Mouse (Mus musculus) leukemia stem cell, adult 10-12 weeks (primary cell): ENCODE measurements around the gene Dpf2. TPM values are rescaled to one million over a fixed set of nuclear protein-coding genes. Genes with fewer than 3 reads are reported as not detected.

ENCODE experiments used
- polyA plus RNA-seq: library from polyadenylated mRNA; stranded (reverse); fragments of >175 nt; gene quantifications from 2 replicates; pipeline ENCODE4 v1.2.3, GENCODE M21; 2012; ENCODE audit warnings: low replicate concordance

The Dpf2 gene
- 15.3 and 54.9 TPM in 2 replicates for polyA plus RNA-seq

DNA sequence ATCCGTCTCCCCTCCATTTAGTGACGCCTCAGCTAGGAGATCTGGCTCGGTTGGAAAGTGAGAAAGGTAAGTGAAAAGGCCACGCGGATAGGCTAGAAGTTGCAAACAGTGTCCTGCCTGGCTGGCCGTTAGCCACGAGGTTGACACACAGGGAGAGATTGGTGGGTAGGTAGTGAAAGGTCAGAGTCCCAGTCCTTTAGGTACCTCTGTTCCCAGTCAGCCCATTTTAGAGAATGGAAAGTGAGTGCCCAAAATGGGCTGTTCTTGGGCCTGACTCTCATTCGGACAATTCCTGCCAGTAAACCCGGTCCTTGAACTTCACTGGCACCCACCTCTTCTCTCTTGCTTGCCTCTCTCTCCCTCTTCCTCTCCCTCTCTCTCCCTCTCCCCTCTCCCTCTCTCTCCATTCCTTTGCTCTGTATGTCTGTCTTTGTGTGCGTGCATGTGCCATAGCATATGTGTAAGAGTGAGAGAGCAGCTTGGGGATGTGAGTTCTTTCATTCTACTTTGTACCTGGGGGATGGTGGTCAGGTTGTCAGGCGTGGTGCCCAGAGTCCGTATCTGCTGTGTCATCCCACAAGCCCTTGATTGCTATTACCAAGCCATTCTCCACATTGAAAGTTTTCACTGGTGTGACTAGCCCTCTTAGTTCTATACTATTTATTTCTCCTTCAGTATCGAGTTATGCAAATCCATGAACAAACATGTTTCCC is at the start of gene Dpf2:
Dpf2 (minus strand) TSS at position 4 of the 713 bp plus-strand sequence.

DNA sequence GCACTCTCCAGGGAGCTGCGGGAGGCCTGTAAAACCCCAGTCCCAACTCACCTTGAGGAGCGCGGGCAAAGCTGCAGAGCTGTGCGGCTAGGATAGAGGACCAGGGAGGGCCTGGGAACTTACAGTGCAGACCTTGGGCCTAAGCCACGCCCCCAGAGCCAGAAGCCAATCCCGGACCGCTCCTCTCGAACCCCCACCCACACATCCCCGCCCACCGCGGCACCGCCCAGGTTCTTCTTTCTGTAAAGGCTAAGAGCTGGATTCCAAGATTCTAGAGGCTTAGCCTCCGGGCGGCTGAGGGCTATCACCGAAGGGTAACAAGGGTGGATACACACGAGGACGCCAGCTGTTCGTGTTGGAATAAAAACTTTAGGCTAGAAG is 11.9 kb upstream of the Dpf2 start, which contains the start of gene Cdc42ep2:
Cdc42ep2 (minus strand) TSS at position 104 of the 381 bp plus-strand sequence.

DNA sequence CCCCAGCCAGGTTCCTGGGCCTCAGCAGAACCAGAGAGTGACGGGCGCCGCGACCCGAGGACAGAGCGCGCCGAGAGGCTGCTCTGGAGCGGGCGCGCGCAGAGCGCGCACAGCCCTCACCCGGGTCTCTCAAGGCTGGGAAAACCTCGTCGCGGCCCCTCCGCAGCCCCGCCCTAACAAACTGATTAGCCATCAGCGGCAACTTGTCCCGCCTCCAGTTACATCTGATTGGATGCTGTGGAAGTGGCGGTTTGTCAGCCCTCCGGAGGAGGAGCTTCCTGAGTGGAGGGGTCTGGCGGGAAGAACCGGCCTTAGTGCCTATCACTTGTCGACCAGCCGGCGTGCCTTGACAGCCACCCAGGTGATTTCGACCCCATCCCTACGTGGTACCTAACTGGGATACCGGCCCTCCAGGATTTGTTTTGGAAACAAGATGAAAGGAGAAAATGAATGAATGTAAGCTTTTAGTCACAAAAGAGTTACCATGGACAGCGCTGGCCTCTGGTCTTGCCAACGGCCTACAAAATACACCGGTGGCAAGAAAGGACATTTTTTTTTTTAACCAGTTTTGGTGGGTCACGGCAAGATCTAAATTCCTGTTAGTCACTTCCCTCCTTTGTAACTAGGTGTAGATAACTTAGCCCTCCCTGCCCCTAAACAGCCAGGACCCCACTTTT is 18.7 kb downstream of the Dpf2 start, which contains the start of gene Tigd3:
Tigd3 (minus strand) TSS at position 148 of the 677 bp plus-strand sequence.

DNA sequence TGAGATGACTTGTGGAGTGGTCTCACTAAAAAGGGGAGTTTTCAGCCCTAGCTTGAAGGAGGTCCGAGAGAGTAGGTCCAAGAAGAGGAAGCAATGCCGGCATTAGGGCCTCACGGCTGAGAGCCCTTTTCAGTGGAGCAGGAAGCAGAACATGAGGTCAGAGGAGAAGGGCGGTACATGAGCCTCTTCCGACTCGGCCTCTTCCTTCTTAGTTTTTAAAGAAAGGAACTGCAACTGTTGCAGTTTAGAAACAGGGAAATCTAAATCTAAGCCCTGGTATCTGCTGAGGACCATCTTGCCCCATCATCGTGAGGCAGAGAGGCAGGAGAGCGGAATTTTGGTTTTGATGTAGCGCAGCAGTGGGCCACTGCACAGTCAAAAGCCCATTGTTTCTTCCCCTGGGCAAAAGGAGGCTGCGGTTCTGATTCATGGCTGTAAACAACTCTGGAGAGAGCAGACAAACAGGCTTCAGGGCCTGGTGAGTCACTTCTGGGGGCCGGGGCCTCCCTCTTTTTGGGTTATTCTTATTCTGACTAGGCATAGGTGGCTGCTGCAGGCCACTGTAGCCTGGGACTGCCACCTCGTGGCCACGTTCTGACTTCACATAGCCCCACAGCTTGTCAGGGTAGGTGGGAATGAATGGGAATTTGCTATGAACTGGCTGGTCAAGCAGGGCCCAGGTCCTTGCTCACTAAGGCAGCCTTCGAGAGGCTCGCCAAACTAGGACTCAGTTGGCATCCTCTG is 35.0 kb downstream of the Dpf2 start, which contains the start of gene Slc25a45:
Slc25a45 (plus strand) TSS at position 191 of the 744 bp plus-strand sequence.

DNA sequence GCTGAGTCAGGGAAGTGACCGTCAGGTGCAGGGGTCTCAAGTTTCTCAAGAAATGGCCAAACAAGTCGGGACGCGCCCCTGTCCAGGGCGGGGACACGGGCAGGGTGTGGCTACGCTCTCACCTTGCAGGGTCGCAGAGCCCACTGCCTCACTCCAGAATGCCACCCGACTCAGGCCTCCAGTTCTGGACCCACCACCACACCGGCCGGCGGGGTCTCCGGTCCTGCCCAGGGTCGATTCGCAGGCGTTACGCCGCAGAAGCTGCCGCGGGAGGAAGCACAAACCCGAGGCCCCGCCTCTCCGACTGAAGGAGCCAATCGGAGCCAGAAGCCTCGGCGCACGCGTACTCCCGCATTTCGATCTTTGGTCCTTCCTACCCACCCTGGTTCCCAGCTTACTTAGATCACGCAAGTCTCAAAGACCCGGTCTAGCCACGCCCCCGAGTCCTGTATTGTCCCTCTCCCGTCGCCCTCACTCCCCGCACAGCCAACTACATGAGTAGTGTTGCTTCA is 37.8 kb downstream of the Dpf2 start, which contains the start of gene Frmd8:
Frmd8 (minus strand) TSS at position 306 of the 512 bp plus-strand sequence.

Other genes with a start within 250 kb of the Dpf2 start
- gene Sipa1, start 249.3 kb downstream of the Dpf2 start, polyA plus RNA-seq = 361 and 570 TPM in 2 replicates
- gene Map3k11, start 224.3 kb downstream of the Dpf2 start, polyA plus RNA-seq = 157 and 178 TPM in 2 replicates
- 468 and 751 TPM in 2 replicates for gene Pcnx3, start 224.1 kb downstream of the Dpf2 start, polyA plus RNA-seq
- gene Kcnk7, start 208.6 kb downstream of the Dpf2 start, polyA plus RNA-seq = 1.1 and 3.7 TPM in 2 replicates
- gene Ehbp1l1, start 186.7 kb downstream of the Dpf2 start, polyA plus RNA-seq = 268 and 413 TPM in 2 replicates
- gene Fam89b, start 183.4 kb downstream of the Dpf2 start, polyA plus RNA-seq = 41.3 and 119 TPM in 2 replicates
- gene Ltbp3, start 172.1 kb downstream of the Dpf2 start, polyA plus RNA-seq = 2.3 and 4.5 TPM in 2 replicates
- 56.3 and 57.0 TPM in 2 replicates for gene Scyl1, start 141.6 kb downstream of the Dpf2 start, polyA plus RNA-seq
- 18.0 and 18.2 TPM in 2 replicates for gene Frmd8, start 37.7 kb downstream of the Dpf2 start, polyA plus RNA-seq
- gene Slc25a45, start 35.2 kb downstream of the Dpf2 start, polyA plus RNA-seq = 0.65 and 5.0 TPM in 2 replicates
- gene Tigd3, start 18.9 kb downstream of the Dpf2 start, polyA plus RNA-seq = 1.4 and 2.3 TPM in 2 replicates
- gene Cdc42ep2, start 11.8 kb upstream of the Dpf2 start, polyA plus RNA-seq = 1.8 and 1.9 TPM in 2 replicates
- gene Pola2, start 51.2 kb upstream of the Dpf2 start, polyA plus RNA-seq = 42.9 and 62.3 TPM in 2 replicates
- gene Slc22a20, start 73.1 kb upstream of the Dpf2 start, polyA plus RNA-seq = not detected in 2 replicates
- gene Capn1, start 102.9 kb upstream of the Dpf2 start, polyA plus RNA-seq = 74.6 and 291 TPM in 2 replicates
- gene Syvn1, start 133.6 kb upstream of the Dpf2 start, polyA plus RNA-seq = 304 and 363 TPM in 2 replicates
- 36.6 and 41.0 TPM in 2 replicates for gene Mrpl49, start 144.8 kb upstream of the Dpf2 start, polyA plus RNA-seq
- gene Fau, start 144.8 kb upstream of the Dpf2 start, polyA plus RNA-seq = 2,048 and 2,675 TPM in 2 replicates
- 70.2 and 84.6 TPM in 2 replicates for gene Znhit2, start 148.2 kb upstream of the Dpf2 start, polyA plus RNA-seq
- 15.8 and 19.5 TPM in 2 replicates for gene Tm7sf2, start 155.4 kb upstream of the Dpf2 start, polyA plus RNA-seq
- 35.5 and 99.7 TPM in 2 replicates for gene Vps51, start 164.2 kb upstream of the Dpf2 start, polyA plus RNA-seq
- gene Tmem262, start 167.0 kb upstream of the Dpf2 start, polyA plus RNA-seq = not detected in 2 replicates
- gene Gm28374, start 169.2 kb upstream of the Dpf2 start, polyA plus RNA-seq = 0.28 and 0.30 TPM in 2 replicates
- 50.1 and 66.4 TPM in 2 replicates for gene Zfpl1, start 171.9 kb upstream of the Dpf2 start, polyA plus RNA-seq
- gene Cdca5, start 172.0 kb upstream of the Dpf2 start, polyA plus RNA-seq = 7.7 and 8.7 TPM in 2 replicates
- 3.5 and 18.8 TPM in 2 replicates for gene AC131692.1, start 181.4 kb upstream of the Dpf2 start, polyA plus RNA-seq
- gene Naaladl1, start 192.8 kb upstream of the Dpf2 start, polyA plus RNA-seq = 0.20 and 0.93 TPM in 2 replicates
- gene Sac3d1, start 205.6 kb upstream of the Dpf2 start, polyA plus RNA-seq = 87.4 and 104 TPM in 2 replicates
- 197 and 367 TPM in 2 replicates for gene Snx15, start 215.3 kb upstream of the Dpf2 start, polyA plus RNA-seq
- gene Batf2, start 228.0 kb upstream of the Dpf2 start, polyA plus RNA-seq = 0.21 and 2.0 TPM in 2 replicates
- 33.5 and 55.6 TPM in 2 replicates for gene Arl2, start 228.5 kb upstream of the Dpf2 start, polyA plus RNA-seq